Mouse (Mus musculus) stomach, embryonic 16.5 days (tissue): ENCODE data around the gene Abcc3. TPM values are rescaled to one million over a fixed set of nuclear protein-coding genes. Genes with fewer than 3 reads are reported as not detected.

Experiments used
- ATAC-seq: fragments of 200-750 bp; cut with Nextera tagmentation; 2 replicates; pipeline ENCODE4 v1.8.0; 2017; ENCODE audit warnings: moderate number of reproducible peaks, moderate TSS enrichment; ENCODE audit not compliant: insufficient read depth, low FRiP score
- H3K27ac ChIP-seq: fragments of 300-500 bp; sonication (generic); 2 replicates; pipeline ENCODE4 v1.5.1; 2014; ENCODE audit warnings: low read length
- H3K27me3 ChIP-seq: fragments of 300-500 bp; sonication (generic); 2 replicates; pipeline ENCODE4 v1.6.1; 2014; ENCODE audit warnings: low read length, control low read depth, mixed read lengths; ENCODE audit not compliant: control insufficient read depth, insufficient read depth
- H3K36me3 ChIP-seq: fragments of 300-500 bp; sonication (generic); 2 replicates; pipeline ENCODE4 v1.6.1; 2014; ENCODE audit warnings: low read length; ENCODE audit not compliant: control insufficient read depth, insufficient read depth
- H3K4me1 ChIP-seq: fragments of 300-500 bp; sonication (generic); 2 replicates; pipeline ENCODE4 v1.6.1; 2014; ENCODE audit warnings: low read length, control low read depth, mixed read lengths; ENCODE audit not compliant: control insufficient read depth, insufficient read depth
- H3K4me2 ChIP-seq: fragments of 300-500 bp; sonication (generic); 2 replicates; pipeline ENCODE4 v1.6.1; 2014; ENCODE audit warnings: low read depth, low read length, mixed read lengths
- H3K4me3 ChIP-seq: fragments of 300-500 bp; sonication (generic); replicated peaks from 2 replicates; pipeline ENCODE4 v1.5.1; 2014; ENCODE audit warnings: mild to moderate bottlenecking, low read length
- H3K9ac ChIP-seq: fragments of 300-500 bp; sonication (generic); 2 replicates; pipeline ENCODE4 v1.6.1; 2014; ENCODE audit warnings: low read length
- H3K9me3 ChIP-seq: fragments of 300-500 bp; sonication (generic); replicated peaks from 2 replicates; pipeline ENCODE4 v1.6.1; 2016; ENCODE audit warnings: low read length, control low read depth; ENCODE audit not compliant: control insufficient read depth
- WGBS: fragments of 180-500 bp; shearing (Covaris S2); extraction: QIAGEN DNeasy Blood & Tissue Kit; methylation state at CpG from one replicate; pipeline ENCODE4 v1.1.7; 2014; 5-methylcytosine and 5-hydroxymethylcytosine counted together
- polyA plus RNA-seq: library from polyadenylated mRNA; unstranded; fragments of >200 nt; fragmentation: Nextera tagmentation; extraction: Ambion mirVana; gene quantifications from 2 replicates; pipeline ENCODE4 v1.2.1, GENCODE M21; 2015

Gene Abcc3
- polyA plus RNA-seq, 1 experiment from 2014 or later, result 11.4 TPM

DNA sequence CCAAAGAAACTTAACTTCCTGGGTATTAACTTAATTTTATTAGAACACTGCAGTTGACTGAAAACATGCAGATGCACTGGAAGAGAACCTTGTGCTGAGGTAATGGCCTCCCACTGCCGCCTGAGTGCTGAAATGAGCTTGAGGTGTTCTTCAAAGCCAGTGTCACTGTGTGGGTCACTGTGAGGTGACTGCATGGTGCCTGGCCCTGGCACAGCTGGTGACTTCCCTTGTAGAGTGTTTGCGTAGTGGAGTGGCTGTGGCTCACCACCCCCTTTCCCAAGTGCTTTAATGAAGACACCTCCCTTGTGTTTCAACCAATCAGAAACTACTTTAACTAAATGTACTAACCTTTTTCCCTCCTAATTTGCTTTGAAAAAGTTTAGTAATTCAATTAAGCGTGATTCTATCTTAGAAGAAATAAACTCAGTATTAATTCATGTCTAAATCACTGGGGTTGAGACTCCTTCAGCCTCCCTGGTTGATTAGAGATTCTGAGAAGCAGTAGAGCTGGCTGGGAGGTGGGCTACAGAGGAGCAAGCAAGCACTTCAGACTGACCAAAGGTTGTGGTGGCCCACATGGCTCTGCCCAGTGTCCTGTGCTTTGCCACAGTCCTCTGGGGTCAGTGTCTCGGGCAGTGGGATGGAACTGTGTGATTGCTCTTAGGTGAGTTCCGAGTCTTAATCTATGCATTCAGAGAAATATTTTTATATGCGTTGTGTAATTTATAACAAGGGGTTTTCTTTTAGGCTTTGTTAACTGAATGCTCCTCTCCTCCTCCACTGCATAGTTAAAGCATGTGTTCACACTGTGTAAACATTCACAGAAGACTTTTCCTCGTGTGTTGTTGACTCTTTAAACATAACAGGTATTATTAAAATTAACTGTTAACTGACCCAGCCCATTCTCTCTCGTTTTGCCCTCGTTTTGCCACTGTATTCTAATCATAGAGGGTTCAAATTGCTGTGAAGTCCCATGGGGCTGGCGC, 51.6 kb downstream of the Abcc3 start:
- 53% methylated on average over 10 of the region's 10 CpGs for WGBS
- H3K27me3 ChIP-seq, result no peaks in the 10 kb centered on the region
- H3K27ac ChIP-seq, result peak overlapping the region; percentile 76
- H3K9ac ChIP-seq, result 0 out of 2 replicates have a peak overlapping the region, but pooled peaks have one; percentile 19
- no peak overlapping the region for H3K4me3 ChIP-seq
- no peaks in the 10 kb centered on the region for H3K9me3 ChIP-seq
- H3K36me3 ChIP-seq, result peaks cover 11% of the 10 kb centered on the region; the same call in 1 of the 2 replicates
- peaks cover 18% of the 10 kb centered on the region for H3K4me1 ChIP-seq
- peak; percentile 54; the same call in 1 of the 2 replicates for ATAC-seq
- 0 out of 2 replicates have a peak overlapping the region, but pooled peaks have one; percentile 33 for H3K4me2 ChIP-seq

DNA sequence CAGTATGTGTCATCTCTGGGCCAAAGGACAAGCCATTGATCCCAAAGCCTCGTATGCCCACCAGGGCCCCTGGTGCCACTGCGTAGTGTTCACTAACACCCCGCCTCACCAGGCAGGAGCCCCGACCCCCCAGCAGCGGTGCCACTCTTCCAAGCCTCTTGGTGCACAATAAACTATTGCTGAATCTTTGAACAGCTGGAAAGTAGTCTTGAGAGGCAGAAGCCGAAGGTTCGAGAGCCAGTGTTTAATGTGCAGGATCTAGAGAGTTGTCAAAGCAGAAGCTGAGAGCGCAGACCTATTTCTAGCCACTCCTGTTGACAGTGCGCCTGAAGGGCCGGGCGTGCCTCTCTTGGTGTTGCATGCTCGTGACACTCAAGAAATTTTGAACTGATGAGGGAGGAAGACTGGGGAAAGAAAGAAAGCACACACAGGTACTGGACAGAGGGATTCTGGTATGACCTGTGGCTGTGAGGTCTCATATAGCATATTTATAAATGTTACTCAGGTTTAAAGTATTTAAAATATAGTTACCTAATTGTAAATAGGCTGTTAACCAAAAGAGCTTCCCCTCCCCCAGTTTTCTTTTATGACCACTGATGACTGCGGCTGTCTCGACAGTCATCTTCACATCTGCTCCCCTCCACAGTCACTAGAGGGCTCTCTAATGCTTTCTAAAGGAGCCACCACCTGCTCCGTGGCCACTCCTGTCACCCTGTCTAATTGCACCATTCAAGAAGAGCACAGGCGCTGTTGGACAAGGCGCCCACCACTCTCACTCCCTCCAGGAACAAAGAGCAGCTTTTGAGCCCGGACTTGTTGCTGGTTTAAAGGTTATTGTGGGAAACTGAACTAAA, 52.8 kb downstream of the Abcc3 start:
- 56% methylated on average over 18 of the region's 18 CpGs for WGBS
- Histone ChIP-seq H3K4me1 (peaks cover 11% of the 10 kb centered on the region; the same call in 1 of the 2 replicates), H3K4me2 (no peak overlapping the region), H3K27ac (no peak overlapping the region), H3K4me3 (no peak overlapping the region), H3K9me3 (no peaks in the 10 kb centered on the region), H3K36me3 (peaks cover 16% of the 10 kb centered on the region; the same call in 1 of the 2 replicates), H3K27me3 (no peaks in the 10 kb centered on the region), H3K9ac (no peak overlapping the region)
- ATAC-seq, result 0 out of 2 replicates have a peak, but pooled peaks have one; percentile 64

DNA sequence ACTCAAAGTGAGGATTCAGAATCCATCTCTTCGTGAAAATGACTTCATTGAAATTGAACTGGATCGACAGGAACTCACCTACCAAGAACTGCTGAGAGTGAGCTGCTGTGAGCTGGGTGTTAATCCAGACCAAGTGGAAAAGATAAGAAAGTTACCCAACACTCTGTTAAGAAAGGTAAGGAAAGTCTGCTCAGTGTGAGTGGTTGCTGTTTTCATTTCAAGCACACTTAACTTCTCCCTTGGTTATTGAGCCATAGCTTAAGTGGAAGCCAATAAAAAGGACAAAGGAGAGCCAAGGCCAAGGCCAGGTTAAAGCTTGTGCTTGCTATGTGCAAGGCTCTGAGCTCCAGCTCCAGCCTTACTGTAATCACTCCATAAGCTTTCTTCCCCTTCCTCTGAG, 54.5 kb downstream of the Abcc3 start:
- Histone ChIP-seq H3K4me1 (peaks cover 11% of the 10 kb centered on the region; the same call in 1 of the 2 replicates), H3K4me2 (no peak overlapping the region), H3K9ac (no peak overlapping the region), H3K27ac (no peak overlapping the region), H3K27me3 (no peaks in the 10 kb centered on the region), H3K9me3 (no peaks in the 10 kb centered on the region), H3K36me3 (peaks cover 22% of the 10 kb centered on the region; the same call in 1 of the 2 replicates), H3K4me3 (no peak overlapping the region)
- WGBS, result 88% methylated on average over 2 of the region's 2 CpGs
- ATAC-seq, result no peak

DNA sequence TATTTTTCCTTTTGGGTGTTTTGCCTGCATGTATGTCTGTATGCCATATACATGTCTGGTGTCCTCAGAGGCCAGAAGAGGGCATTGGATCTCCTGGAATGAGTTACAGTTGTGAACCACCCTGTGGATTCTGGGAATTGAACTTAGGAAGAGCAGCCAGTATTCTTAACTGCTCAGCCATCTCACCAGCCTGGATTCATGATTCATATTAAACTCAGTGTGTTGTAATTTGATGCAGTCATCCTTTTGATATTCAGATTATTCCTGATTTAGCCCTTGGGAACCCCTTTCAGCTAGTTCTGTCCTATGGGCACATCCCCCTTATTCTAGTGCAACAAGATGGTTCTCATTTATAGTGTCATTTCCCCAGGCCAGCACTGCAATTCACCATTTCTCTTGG, 56.2 kb downstream of the Abcc3 start:
- Histone ChIP-seq H3K27me3 (no peaks in the 10 kb centered on the region), H3K4me2 (no peak overlapping the region), H3K4me3 (no peak overlapping the region), H3K9me3 (no peaks in the 10 kb centered on the region), H3K9ac (no peak overlapping the region), H3K36me3 (peaks cover 22% of the 10 kb centered on the region; the same call in 1 of the 2 replicates), H3K4me1 (peaks cover 16% of the 10 kb centered on the region), H3K27ac (no peak overlapping the region)
- ATAC-seq, result no peak

DNA sequence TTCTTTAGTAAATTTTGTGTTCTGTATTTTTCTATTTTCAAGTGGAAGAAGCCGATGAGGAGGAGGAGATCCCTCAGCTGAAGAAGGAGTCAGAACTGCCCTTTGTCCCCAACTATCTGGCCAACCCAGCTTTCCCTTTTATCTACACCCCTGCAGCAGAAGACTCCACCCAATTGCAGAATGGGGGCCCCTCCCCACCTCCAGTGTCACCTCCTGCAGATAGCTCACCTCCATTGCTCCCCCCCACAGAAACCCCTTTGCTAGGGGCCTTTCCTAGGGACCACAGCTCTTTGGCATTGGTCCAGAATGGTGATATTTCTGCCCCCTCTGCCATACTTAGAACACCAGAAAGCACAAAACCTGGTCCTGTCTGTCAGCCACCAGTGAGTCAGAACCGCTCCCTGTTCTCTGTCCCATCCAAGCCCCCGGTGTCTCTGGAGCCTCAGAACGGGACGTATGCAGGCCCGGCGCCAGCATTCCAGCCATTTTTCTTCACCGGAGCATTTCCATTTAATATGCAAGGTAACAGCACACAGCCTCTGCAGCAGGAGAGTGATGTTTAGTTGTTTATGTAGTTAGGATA, 58.3 kb downstream of the Abcc3 start:
- Histone ChIP-seq H3K9me3 (no peaks in the 10 kb centered on the region), H3K4me1 (peaks cover 22% of the 10 kb centered on the region)

DNA sequence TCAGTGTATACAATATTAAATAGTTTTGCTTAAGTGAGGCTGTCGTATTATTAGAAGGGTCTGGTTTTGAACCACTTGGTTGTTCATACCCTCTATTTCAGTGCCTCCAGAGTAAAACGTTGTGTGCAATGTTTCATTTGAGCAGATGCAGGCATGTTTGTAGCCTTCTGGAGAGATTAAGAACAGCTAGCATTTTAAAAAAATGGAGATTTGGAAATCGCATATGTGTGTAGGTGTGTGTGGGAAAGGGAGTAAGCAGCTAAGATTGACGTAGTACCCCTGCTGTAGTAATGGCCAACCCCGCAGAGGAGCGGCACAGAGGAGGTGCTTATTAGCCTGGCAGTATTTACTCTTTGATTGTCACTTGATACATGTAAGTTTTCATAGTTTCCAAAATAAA, 60.1 kb downstream of the Abcc3 start:
- no peak overlapping the region for H3K4me3 ChIP-seq
- peaks cover 25% of the 10 kb centered on the region for H3K4me1 ChIP-seq
- peaks cover 11% of the 10 kb centered on the region; the same call in 1 of the 2 replicates for H3K36me3 ChIP-seq
- H3K27ac ChIP-seq, result no peak overlapping the region
- no peak for ATAC-seq
- H3K27me3 ChIP-seq, result no peaks in the 10 kb centered on the region
- H3K4me2 ChIP-seq, result no peak overlapping the region
- no peaks in the 10 kb centered on the region for H3K9me3 ChIP-seq
- 69% methylated on average over 6 of the region's 6 CpGs for WGBS
- no peak overlapping the region for H3K9ac ChIP-seq

More for the DNA sequence above, 58.3 kb downstream of the Abcc3 start:
- Histone ChIP-seq H3K27ac (no peak overlapping the region), H3K27me3 (no peaks in the 10 kb centered on the region), H3K36me3 (peaks cover 16% of the 10 kb centered on the region; the same call in 1 of the 2 replicates), H3K4me2 (no peak overlapping the region), H3K4me3 (no peak overlapping the region), H3K9ac (no peak overlapping the region)
- no peak for ATAC-seq
- 80% methylated on average over 8 of the region's 8 CpGs for WGBS

DNA sequence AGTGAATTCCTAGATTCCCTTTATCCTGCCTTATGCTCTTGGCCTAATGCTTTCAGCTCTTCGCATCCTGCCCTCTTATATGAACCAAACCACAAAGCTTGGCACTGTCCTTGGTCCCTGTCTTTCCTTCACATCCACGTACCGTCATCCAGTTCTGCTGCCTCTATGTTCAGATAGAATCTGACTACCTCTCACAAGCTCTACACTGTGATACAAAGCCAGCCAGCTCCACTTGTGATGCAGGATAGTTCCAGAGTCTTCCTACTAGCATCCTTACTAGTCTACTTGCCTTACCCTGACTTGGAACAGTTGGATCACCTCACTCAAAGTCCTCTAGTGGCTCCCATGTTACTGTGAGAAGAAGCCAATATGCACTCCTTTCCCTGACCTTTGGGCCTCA, 62.6 kb downstream of the Abcc3 start:
- peak overlapping the region; percentile 52 for H3K27ac ChIP-seq
- peaks cover 33% of the 10 kb centered on the region for H3K4me1 ChIP-seq
- no peaks in the 10 kb centered on the region for H3K27me3 ChIP-seq
- H3K36me3 ChIP-seq, result peaks cover 5% of the 10 kb centered on the region; the same call in 1 of the 2 replicates
- no peak overlapping the region for H3K4me2 ChIP-seq
- H3K9ac ChIP-seq, result peak overlapping the region; percentile 31; the same call in 1 of the 2 replicates
- ATAC-seq, result no peak
- no peaks in the 10 kb centered on the region for H3K9me3 ChIP-seq
- WGBS, result 89% methylated on average over 3 of the region's 3 CpGs
- no peak overlapping the region for H3K4me3 ChIP-seq

DNA sequence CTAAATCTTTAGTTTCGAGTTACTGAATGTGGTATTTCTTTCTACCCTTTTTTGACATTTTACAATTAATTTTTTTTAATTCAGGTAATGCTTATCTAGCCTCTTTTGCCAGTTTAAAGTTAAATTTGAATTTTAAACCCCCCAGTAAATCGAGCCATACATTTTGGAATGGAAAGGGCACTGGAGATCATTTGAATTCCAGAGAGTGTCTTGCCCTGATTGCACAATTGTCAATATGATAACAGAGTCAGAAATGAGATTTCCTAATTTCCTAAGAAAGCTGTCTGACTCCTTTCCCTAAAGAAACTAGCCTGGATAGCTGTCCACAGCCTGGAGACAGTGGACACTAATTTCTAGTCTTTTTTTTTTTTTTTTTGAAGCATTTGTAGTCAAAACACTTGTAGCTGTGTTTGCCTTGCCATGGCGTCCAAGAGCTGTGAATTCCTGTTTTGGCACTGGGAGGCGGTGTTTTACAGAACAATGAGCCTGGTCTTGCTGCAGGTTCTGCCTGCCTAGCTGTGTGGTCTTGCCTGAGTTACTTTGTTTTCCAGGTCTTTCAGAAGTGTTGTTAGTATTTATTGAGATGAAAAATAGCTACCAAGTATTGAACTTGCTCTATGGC, 63.4 kb downstream of the Abcc3 start:
- 47% methylated on average over 4 of the region's 4 CpGs for WGBS
- ATAC-seq, result no peak
- Histone ChIP-seq H3K9ac (no peak overlapping the region), H3K9me3 (no peaks in the 10 kb centered on the region), H3K4me3 (no peak overlapping the region; the same call in 1 of the 2 replicates), H3K27me3 (no peaks in the 10 kb centered on the region), H3K36me3 (0 out of 2 replicates have a peak, but pooled peaks cover 2% of the 10 kb centered on the region), H3K4me1 (peaks cover 33% of the 10 kb centered on the region), H3K4me2 (peak overlapping the region; percentile 72), H3K27ac (no peak overlapping the region)
